Mouse (Mus musculus) megakaryocyte, embryonic 14.5 days (primary cell): ENCODE measurements around the gene Opcml.

Source experiments
- FLI1 ChIP-seq: IDR thresholded peaks from 2 replicates; pipeline ENCODE4 v1.6.1; 2012; ENCODE audit warnings: low read length, inconsistent platforms, mixed read lengths
- GATA1 ChIP-seq: IDR thresholded peaks from 3 replicates; pipeline ENCODE4 v1.6.1; 2012; ENCODE audit warnings: mixed read lengths, low read length, inconsistent platforms, borderline replicate concordance

GRCm38 (mm10) chr9:28405816-28406215 lies 615.2 kb downstream of the Opcml start:
- TF ChIP-seq GATA1 (no peak), FLI1 (no peak)
